Mouse (Mus musculus): ENCODE measurements around the gene Rnf167.
A peak's percentile ranks its signal among the peaks of the same experiment; 100 is the strongest.

Gene Rnf167

DNA sequence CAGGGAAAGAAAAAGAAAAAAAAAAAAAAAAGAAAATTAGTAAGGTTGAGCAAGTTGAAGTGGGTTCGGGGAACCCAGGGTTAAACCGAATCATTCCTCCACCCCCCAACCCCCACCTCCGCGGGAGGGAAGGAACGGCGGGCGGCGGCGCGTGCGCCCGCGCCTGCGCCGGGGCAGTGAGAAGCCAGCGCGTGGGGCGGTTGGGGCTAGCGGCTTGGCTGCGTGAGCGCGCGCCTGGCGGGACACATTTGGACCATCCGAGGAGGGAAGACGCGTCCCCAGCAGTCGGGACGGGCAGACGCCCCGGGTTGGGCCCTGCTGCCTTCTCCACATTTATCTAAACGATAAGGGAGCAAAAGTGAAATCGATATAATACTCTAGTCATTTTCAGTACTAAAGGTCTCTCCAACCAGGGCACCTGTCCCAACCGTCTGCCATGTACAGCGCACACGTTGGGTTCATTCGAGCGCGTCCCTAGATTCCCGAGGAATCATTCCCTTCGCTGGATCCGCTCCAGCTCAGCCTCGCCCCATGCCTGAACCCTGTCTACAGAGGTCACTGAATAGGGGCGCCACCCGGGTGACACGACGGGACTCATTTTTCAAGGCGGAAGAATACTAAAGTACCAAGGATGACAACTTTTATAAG is 8.0 kb downstream of the Rnf167 start:
- peak; percentile 79 for DNase-seq (ENCODE audit: low read depth, low spot score)

DNA sequence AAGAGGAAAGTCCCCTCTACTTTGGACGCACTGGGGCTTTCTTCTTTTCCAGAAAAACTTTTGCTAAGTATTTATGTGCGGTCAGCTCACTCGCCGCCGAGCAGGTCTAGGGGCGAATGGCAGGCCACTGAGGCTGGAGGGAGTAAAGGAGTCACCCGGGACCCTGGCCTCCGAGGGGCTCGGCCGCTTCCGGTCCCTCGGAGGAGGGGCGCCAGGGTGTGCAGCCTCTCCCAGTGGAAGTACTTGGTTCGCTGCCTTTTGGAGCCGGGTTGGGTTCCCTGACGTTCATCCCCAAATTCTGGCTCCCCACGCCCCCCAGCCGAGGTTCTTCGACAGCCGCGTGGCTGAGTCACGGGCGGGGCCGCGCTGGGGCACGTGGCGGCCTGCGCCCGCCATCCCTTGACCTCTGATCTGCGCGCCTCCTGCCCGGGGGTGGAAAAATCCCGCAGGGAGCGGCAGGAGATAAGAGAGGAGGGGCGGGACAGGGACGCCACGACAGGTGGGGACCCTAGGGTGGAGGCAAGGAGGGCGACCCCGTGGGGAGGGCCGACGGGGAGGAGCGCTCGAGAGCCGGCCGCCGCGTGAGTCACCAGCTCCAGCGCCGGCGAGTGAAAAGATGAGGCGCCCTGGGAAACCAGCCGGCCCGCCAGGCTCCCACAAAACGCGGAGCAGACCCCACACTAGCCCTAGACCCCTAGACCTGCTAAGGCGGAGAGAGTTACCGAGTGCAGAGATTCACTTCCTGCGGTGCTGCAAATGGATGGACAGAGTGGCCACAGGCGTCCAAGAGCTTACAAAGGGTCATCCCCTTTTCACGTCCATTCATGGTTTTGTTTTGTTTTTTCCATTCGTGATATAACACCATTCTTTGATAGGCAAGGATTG is 8.8 kb downstream of the Rnf167 start:
- peak; percentile 82 for DNase-seq (ENCODE audit: low read depth, low spot score)

DNA sequence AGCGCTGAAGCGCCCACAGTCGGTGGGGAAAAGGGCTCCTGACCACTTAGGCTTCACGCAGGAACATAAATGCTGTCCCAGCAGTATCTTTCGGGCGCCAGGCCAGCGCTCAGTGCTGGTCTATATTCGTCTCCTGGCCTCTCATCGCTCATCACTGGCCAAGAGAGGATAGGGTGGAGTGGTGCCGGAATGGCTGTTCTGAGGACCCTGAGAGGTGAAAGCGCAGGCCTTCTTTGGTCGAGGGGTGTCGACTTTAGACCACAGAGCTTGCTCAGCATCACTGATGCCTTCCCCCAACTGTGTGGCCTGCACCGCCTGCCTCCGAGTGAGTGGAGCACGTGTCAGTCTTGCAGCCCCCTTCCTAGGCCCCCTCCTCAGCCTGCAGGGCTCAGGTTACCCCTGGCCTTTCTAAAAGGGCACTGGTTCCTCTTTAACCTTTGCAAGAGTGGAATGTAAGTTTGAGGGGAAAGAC is 9.5 kb downstream of the Rnf167 start:
- peak; percentile 40 for DNase-seq (ENCODE audit: low read depth, low spot score)

DNA sequence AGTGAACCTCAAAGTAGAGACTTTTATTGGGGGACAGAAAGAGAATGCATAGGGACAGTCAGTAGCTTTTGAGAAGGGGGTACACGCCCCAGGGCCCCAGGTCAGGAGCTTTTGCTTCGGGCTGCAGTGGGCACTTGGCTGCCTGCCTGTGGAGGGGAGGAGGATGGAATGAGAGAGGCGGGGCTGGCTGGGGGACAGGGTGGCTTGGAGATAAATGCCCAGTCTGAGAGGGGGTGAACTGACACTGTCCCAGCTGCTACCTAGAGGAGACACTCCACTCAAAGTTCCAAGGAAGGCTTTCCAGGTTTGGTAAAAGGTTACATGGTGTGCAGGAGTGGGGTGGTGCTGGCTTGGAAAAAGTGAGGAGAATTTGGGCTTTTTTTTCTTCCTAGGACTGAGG is 9.9 kb downstream of the Rnf167 start, which contains the start of gene Eno3:
TSS of gene Eno3 (plus strand) at position 239 of the 400 bp plus-strand sequence.
- no peak for DNase-seq (ENCODE audit: low read depth, low spot score)

DNA sequence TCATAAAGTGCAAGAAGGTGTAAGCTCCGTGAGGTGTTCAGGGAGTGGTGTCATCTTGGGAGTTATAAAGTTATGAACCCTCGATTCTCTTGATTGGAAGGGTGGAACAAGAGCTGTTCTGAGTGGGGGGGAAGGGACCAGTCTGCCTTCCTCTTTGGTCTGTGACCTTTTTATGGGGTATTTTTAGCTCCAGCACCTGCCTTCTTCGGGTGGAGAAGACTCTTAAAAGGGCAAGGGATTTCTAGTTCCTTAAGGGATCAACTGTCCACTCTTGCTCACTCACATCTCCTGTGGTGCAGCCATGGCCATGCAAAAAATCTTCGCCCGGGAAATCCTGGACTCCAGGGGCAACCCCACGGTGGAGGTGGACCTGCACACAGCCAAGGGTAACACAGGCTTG is 10.5 kb downstream of the Rnf167 start:
- no peak for DNase-seq (ENCODE audit: low read depth, low spot score)

DNA sequence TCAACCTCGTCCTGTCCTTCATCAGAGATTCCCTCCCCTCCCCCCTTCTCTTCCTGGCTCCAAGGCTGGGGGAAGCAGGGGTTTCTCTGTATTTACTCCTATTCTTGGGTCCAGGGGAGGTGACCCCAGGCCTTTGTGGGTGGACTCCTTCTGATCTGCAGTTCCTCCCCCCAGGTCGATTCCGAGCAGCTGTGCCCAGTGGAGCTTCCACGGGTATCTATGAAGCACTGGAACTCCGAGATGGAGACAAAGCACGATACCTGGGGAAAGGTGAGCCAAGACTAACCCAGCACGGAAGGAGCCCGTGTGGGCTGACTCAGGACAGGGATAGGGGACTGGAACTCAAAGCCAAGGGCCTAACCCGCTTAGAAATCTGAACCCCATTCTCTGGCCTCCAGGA is 11.0 kb downstream of the Rnf167 start:
- DNase-seq (ENCODE audit: low read depth, low spot score) = no peak

DNA sequence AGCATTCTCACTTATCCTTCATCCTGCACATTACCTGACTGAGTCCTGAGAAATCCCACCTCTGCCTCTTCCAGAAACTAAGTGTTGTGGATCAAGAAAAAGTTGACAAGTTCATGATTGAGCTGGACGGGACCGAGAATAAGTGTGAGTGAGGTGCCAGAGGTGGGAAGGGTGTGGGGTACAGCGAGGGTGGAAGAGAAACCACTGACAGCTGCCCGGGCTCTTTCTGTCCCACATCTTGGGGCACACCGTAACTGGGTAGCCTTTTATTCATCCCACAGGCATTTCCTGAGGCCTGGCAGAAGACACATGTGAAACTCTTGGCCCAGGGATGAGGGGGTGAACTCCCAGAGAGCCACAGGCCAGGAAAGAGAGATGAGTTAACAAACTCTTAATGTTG is 11.5 kb downstream of the Rnf167 start:
- no peak for DNase-seq (ENCODE audit: low read depth, low spot score)

DNA sequence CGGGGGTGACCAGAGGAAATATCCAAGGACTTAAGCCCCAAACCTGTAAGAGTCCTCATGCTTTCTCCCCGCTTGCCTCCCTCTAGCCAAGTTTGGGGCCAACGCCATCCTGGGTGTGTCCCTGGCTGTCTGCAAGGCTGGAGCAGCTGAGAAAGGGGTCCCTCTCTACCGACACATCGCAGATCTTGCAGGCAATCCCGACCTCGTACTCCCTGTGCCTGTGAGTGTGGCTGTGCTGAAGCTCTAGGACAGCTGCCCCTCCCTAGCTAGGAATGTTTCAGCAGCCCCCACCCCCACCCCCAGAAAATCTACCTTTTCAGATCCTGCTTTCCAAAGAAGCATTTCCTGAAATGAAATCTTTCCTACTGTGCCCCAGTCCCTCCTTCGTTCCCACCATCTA is 11.9 kb downstream of the Rnf167 start:
- DNase-seq (ENCODE audit: low read depth, low spot score) = peak; percentile 44

DNA sequence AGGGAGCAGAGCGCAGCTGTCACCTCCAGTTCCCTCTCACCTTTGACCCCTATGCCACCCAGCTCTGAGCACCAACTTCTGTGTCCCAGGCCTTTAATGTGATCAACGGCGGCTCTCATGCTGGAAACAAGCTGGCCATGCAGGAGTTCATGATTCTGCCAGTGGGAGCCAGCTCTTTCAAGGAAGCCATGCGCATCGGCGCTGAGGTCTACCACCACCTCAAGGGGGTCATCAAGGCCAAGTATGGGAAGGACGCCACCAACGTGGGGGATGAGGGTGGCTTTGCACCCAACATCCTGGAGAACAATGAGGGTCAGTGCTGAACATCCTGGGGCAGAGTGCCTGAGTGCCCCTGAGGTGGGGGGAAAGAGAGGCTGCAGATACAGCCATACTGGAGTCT is 13.5 kb downstream of the Rnf167 start:
- no peak for DNase-seq (ENCODE audit: low read depth, low spot score)

DNA sequence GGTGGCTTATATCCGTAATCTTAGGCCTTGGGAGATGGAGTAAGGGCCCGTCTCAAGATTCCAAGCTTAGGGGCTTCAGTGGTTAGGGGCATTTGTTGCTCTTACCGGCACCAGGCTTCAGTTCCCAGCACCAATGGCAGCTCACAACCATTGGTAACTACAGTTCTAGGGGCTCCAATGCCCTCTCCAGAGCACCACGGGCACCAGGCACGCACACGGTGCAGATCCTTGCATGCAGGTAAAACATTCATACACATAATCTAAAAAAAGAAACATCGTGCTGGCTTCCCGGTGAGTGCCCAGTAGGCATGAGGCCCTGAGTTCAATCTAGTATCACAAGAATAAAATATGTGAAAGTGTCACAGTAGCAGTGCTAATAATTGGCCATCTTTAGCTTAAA is 16.1 kb downstream of the Rnf167 start:
- DNase-seq (ENCODE audit: low read depth, low spot score) = no peak

DNA sequence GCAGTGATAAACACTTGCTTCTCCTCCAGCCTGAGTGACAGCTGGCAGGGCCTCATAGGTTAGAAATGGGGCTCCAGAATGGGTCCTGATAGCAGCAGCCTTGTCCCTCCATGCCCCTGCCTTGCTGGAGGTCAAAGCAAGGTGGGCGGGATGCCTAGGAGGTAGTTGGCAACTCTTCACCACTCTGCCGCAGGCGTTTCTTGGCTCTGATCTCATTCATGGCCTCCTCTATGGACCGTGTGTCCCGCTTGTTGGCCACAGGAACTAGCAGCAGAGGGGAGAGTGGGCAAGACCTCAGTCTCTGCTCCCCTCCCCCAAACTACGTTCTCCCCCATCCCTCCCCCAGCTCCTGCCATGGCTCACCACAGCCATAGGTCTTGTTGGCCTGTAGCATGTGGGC is 16.9 kb downstream of the Rnf167 start:
- no peak for DNase-seq (ENCODE audit: low read depth, low spot score)

DNA sequence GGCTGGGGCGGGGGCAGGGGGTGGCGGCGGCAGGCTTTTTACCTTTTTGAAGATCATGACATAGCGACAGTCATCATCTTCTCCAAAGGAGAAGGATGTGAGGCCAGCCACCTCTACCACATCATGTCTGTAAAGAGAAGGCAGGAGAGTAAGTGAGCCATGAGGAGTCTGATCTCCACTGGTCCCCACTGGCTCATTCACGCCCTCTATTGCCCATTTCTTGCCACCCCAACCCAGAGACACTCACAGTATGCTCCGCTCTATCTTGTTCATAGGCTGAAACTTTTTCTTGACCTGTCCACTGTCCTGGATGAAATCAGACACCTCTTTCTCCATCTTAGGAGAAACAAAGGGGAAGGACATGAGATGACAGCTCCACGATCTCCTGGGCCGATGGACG is 17.7 kb downstream of the Rnf167 start:
- DNase-seq (ENCODE audit: low read depth, low spot score) = no peak

DNA sequence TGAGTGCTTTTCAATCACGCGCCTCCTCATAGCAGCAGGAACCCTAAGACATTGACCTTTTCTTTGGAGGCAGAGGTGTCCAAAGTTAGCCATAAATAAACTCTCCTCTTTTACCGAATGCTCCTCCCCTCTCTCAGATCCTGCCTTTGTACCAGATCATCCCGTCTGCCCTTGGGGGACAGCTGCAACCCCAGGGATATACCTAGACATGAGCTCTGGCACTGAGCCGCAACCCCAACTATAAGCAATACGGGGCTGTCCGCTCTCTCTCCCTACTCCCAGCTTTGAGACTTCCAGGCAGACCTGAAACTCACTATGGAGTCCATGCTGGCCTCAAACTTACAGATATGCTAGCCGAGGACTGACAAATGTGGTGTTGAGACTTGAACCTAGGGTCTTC is 19.7 kb downstream of the Rnf167 start:
- no peak for DNase-seq (ENCODE audit: low read depth, low spot score)

DNA sequence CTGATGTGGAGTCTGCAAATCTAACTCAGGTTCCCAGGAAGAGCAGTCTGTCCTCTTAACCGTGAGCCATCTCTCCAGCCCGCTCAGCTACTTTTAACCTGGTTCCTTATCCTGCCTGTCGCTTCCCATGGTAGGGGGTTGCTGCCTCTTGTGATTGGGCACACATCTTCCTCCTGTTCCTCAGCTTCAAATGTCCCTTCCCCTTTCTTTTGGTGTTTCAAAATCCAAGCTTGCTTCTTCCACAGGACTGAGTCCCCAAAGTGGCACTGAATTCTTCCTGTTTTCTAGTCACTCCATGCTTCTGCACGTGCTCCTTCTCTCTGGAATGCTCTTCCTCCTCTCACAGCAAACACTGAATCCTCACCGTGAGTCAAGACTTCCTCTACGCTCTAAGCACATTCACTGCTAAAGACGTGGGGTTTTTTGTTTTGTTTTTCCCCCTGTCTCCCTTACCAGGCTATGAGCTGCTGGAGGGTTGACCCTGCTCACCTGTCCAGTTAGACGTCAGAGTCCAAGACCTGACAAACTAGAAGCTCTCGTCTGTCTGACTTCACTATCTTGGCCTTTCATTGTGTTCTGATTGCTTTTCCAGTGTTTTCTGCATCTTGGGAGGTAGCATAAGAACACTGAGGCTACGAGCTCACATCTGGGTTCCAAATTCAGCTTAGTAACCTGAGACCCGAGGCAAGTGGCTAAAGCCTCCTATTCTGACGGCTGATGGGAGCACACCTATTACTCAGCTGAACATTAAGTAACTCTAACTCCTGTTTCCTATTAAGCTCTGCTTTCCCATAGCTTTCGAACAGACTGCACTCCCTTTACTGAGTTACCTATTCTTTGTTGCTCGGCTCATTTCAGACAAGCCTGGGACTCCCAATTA is 20.5 kb downstream of the Rnf167 start:
- DNase-seq (ENCODE audit: low read depth, low spot score) = no peak

DNA sequence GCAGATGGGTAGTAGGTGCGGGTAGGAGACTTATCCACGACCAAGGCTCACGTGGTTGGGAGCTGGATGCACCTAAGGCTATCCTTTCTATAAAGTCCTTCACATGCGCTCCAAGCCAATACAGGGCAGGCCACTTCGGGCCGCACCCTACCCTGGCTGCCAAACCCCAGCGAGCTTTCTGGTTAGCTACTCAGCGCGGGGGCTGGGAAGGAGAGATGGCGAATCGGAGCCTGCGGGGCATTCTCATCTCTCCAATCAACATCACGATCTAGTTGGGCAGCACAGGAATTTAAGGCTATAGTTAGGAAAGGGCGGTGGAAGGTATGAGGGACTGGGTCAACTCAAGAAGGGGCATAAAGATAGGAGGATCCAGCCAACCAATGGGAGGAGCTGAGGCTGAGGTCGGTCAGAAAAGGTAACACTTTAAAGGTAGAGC is 21.3 kb downstream of the Rnf167 start:
- DNase-seq (ENCODE audit: low read depth, low spot score) = no peak

DNA sequence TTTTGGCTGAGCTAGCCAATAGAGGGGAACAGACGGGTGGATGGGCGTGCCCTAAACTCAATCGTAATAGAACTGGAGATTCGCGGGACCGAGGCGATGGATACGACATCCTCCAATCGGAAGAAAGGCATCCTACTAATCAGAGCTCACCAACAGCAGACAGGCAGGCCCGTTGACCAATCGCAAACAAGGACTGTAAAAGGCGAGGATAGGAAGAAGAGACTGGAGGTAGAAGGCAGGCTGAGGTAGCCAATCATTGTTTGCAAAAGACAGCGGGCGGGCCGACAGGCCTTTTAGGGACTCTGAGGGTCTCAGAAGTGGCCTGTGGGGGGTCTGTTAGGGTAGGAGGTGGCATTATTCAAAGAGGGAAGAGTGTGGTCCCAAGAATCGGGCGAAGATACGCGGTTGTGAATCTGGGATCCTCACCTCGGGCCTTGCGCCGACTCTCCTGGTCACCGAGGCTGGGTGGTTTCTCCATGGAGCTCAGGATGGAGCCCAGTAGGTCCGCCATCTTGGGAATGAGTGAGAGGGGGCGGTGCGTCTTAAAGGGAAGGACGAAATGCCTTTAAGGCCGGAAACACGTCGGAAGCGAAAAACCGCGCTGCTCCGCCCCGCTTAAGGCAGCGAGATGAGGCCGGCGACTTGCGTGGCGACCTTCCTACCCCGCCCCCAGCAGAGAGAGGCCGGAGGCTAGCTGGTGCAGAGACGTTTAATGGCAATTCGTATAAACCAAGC is 21.9 kb downstream of the Rnf167 start, which contains the start of gene Spag7:
TSS of gene Spag7 (minus strand) at position 646 of the 735 bp plus-strand sequence.
- DNase-seq (ENCODE audit: low read depth, low spot score) = peak; percentile 100

DNA sequence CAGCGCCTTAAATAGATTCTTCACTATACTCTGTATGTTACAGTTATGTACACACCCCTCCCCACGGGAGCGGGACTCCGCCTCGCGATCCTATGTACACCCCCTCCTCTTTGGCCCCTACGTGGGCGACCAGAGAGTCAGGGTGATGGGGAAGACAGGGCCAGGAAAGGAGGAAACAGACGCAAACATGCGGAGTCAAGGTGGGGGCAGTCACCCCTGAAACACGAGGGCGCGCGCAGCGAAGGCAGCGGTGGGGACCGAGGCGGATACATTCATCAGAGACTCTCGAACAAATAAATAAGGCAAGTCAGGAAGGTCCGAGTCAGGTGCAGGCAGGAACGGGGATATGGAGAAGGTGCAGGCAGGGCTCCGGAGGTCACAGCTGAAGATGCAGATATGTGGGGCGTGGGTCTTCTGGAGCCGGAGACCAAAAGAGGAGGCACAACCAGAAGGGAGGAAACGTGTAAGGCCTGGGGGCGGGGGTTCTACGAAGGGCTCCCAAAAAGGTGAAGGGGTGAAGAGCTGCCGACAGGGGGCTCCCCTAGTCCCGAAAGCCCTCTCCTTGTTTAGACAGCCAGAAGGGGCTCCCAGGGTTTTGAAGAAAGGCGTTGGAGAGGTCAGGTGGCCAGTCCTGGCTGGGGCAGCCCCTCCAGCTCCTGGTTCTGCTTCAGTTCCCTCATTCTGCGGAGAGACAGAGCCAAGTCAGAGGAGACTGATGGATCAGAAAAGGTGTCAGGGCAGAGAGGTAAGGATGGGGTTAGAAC is 22.7 kb downstream of the Rnf167 start:
- peak; percentile 94 for DNase-seq (ENCODE audit: low read depth, low spot score)

DNA sequence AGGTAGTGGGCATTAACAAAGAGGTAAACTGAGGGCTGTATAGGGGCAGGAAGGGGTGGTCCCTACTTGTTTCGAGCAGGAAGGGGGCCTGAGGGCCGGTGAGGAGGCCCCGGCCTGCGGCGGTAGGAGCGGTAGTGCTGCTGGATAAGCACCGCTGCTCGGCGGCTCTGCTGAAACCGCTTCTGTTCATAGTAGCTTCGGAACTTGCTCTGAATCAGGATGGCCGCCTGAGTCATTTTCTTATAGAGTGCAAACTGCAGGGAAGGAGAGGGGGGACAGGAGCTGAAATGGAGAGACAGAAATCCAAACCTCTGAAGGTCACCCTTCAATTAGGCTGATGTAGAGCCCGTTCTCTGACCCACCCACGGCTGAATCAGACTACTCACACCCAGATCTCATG is 23.4 kb downstream of the Rnf167 start:
- DNase-seq (ENCODE audit: low read depth, low spot score) = no peak

DNA sequence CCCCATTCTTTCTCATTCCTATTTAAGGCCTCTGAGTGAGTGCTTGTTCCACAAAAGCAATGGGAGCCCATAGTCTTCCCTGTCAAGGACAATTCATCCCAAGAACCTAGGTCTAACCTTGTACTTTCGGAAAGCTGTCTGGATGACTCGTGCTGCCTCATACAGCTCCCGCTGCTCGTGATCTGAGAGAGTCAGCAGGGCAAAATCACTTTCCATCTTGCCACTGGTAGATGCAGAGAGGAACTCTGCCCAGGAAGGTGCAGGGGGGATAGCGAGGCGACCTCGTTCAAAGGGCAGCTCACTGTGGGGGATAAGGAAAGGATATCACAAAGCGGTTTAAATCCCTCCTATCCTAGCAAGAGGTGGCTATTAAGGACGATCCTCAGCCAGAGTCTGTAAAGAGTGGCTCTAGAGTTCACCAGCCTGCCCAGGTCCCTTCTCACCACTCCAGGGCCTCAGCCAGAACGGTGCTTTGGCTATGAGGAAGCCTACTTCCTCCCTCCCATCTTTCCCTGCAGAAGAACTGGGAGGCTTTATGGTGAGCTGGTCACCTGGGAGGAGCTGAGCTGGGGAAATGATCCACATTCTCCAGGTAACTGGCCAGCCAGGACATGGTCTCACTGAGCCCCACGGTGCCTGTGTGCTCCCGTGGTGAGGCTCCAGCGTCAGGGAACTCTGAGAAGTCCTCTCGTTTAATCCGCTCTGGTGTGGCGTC is 24.5 kb downstream of the Rnf167 start:
- no peak for DNase-seq (ENCODE audit: low read depth, low spot score)

DNA sequence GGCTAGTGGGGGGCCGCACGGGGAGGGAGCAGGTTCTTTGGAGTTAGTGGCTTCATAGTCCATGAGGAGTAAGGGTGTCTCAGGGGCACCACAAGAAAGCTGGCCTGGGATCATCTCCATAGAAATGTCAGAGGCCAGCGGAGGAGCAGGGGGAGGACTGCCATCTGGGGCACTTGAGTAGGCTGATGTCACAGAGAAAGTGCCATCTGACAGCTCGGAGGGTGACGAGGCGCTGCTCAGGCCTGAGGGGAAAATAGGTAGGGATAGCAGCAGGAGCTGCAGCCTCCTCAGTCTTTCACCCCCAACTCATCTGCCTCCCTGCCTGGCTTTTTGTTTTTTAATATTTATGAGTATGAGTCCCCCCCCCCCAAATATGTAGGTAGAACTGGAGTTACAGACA is 27.0 kb downstream of the Rnf167 start:
- DNase-seq (ENCODE audit: low read depth, low spot score) = no peak
